Mouse (Mus musculus) heart, postnatal 36 days (tissue): ENCODE measurements around the gene Dtd1. TPM values are rescaled to one million over a fixed set of nuclear protein-coding genes. Genes with fewer than 3 reads are reported as not detected.
A peak's percentile ranks its signal among the peaks of the same experiment; 100 is the strongest.

Source experiments
- DNase-seq, 2 experiments: peaks; one replicate each; pipeline ENCODE4 v3.0.0; 2021 to 2022
- intact Hi-C: fragments of 180-260 bp; cut with DNase I; formaldehyde crosslinking; loops from one replicate; pipeline ENCODE4 v1.15.1; 2025
- total RNA-seq, 2 experiments: library from RNA; stranded (reverse); gene quantifications; 2 replicates each; pipeline ENCODE4 v1.2.3; 2021

Dtd1 gene
- total RNA-seq, 2 experiments from 2014 or later = 14.5 to 15.7 TPM

- intact Hi-C loops = no loop called here
- DNase-seq = no peak
Observed at GRCm38 (mm10) chr2:144755016-144755415, 155.3 kb downstream of the Dtd1 start.

- intact Hi-C loops = no loop called here
- no peak for DNase-seq
Observed at GRCm38 (mm10) chr2:144760666-144761065, 161.0 kb downstream of the Dtd1 start.

- DNase-seq = no peak
- intact Hi-C loops = no loop called here
Observed at GRCm38 (mm10) chr2:144763706-144764105, 164.0 kb downstream of the Dtd1 start.

GRCm38 (mm10) chr2:144764116-144764788 lies 164.6 kb downstream of the Dtd1 start:
- no peak for DNase-seq
- intact Hi-C loops = no loop called here

GRCm38 (mm10) chr2:144765219-144765618 lies 165.5 kb downstream of the Dtd1 start:
- intact Hi-C loops = no loop called here
- no peak for DNase-seq

- DNase-seq = no peak
- intact Hi-C loops = no loop called here
Observed at GRCm38 (mm10) chr2:144768375-144769117, 168.8 kb downstream of the Dtd1 start.

- no peak for DNase-seq
- intact Hi-C loops = no loop called here
Observed at GRCm38 (mm10) chr2:144769118-144769496, 169.4 kb downstream of the Dtd1 start.

GRCm38 (mm10) chr2:144769556-144769955 lies 169.9 kb downstream of the Dtd1 start:
- DNase-seq = no peak
- intact Hi-C loops = no loop called here

- DNase-seq = no peak
- intact Hi-C loops = no loop called here
Observed at GRCm38 (mm10) chr2:144770452-144770941, 170.8 kb downstream of the Dtd1 start.

GRCm38 (mm10) chr2:144771841-144772240 lies 172.1 kb downstream of the Dtd1 start:
- DNase-seq = no peak
- intact Hi-C loops = no loop called here

- DNase-seq = peak; percentile 9 to 18
- intact Hi-C loops = no loop called here
Observed at GRCm38 (mm10) chr2:144774636-144775160, 175.0 kb downstream of the Dtd1 start.

- intact Hi-C loops = no loop called here
- DNase-seq = no peak
Observed at GRCm38 (mm10) chr2:144775626-144776025, 175.9 kb downstream of the Dtd1 start.

- no peak for DNase-seq
- intact Hi-C loops = no loop called here
Observed at GRCm38 (mm10) chr2:144779263-144779662, 179.6 kb downstream of the Dtd1 start.

- intact Hi-C loops = no loop called here
- no peak for DNase-seq
Observed at GRCm38 (mm10) chr2:144780731-144781130, 181.0 kb downstream of the Dtd1 start.

GRCm38 (mm10) chr2:144781871-144782270 lies 182.2 kb downstream of the Dtd1 start:
- intact Hi-C loops = no loop called here
- DNase-seq = no peak

GRCm38 (mm10) chr2:144782481-144782880 lies 182.8 kb downstream of the Dtd1 start:
- intact Hi-C loops = no loop called here
- no peak for DNase-seq

- intact Hi-C loops = no loop called here
- no peak for DNase-seq
Observed at GRCm38 (mm10) chr2:144783190-144783589, 183.5 kb downstream of the Dtd1 start.

- DNase-seq = no peak
- intact Hi-C loops = no loop called here
Observed at GRCm38 (mm10) chr2:144783831-144784230, 184.1 kb downstream of the Dtd1 start.

- intact Hi-C loops = no loop called here
- DNase-seq = no peak
Observed at GRCm38 (mm10) chr2:144791671-144792294, 192.1 kb downstream of the Dtd1 start.

- intact Hi-C loops = no loop called here
- DNase-seq = no peak
Observed at GRCm38 (mm10) chr2:144797515-144797914, 197.8 kb downstream of the Dtd1 start.
